Mouse (Mus musculus): ENCODE data around the gene Gstz1. TPM values are rescaled to one million over a fixed set of nuclear protein-coding genes. Genes with fewer than 3 reads are reported as not detected.
"Not testable (repeated sequence)": the region's sequence is repeated elsewhere in the genome, so short reads cannot be mapped to it uniquely, and the experiment has no call there.

Gene Gstz1
- total RNA-seq, 2 experiments from 2014 or later: 48.2 to 51.6 TPM

DNA sequence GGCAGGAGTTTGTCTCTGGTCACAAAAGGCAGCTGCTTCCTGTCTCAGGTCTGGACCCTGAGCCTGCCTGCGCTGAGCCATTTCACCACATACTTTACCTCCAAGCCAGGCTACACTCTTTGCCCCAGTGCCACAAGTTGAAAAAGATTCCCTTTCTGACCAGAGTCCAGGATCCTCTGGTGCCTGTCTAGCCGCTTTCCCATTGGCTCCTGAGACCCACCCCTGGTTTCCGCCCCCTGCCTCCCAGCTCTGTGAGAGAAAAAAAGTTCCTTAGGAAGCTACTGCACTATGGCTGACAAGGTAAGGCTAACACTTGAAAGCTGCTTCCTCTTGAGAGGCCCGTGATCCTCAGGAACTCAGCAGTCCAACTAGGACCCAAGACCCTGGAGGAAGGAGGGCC is 10.4 kb downstream of the Gstz1 start:
- DNase-seq (ENCODE audit: low spot score in 2 of 2): no peak

DNA sequence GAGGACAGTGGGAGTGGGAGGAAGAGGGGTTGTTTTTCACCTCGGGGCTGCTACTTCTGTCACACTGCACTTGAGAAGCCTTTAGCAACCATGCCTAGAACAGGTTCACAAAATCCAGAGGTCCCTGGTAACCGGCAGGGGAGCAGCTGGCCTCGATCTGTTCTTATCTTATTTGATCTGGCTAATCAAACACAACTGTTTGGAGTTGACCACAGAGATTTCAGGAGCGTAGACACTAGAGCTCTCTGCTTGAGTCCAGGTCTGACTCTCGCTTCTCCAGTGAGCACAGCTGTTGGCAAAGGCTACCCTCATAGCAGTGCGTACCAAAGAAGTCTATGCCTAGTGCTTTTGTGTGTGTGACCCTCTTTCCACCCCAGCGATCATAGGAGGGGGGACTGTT is 11.1 kb downstream of the Gstz1 start:
- no peak for DNase-seq (ENCODE audit: low spot score in 2 of 2)

DNA sequence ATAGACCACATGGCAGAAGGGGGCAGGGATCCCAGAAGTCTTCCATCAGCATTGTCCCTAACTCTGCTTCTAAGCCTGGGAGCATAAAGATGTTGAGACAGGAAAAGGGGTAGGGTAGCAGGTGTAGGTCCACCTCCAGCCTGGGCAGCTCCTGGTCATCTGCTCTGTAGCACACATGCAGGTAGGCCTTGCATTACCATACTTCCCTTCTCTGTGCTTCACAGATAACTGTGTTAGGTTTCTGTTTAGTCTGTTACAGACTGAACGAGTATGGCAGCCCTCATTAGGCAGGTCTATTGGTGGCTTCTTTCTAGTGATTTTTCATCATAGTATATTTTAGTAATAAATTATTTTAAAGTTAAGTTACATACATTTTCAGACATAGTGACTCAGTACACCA is 13.3 kb downstream of the Gstz1 start:
- DNase-seq (ENCODE audit: low spot score in 2 of 2): no peak

DNA sequence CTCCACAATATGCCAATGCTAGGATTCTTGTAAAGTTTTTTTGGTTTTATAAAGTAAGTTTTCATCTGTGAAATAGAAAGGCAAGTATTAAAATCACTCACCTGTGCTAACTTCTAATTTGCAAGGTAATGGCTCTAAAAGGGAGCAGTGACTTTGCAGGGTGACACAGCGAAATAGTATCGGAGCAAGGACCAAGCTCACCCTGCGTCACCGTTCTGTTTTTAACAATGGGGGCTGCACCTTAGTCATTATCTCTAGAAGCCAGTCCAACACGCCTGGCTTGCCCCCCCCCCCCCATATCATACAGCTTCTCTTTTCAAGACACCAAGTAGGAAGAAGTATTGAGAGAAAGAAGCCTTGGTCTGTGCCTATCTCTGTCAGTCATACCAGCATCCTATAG is 13.8 kb downstream of the Gstz1 start:
- DNase-seq (ENCODE audit: low spot score in 2 of 2): no peak

DNA sequence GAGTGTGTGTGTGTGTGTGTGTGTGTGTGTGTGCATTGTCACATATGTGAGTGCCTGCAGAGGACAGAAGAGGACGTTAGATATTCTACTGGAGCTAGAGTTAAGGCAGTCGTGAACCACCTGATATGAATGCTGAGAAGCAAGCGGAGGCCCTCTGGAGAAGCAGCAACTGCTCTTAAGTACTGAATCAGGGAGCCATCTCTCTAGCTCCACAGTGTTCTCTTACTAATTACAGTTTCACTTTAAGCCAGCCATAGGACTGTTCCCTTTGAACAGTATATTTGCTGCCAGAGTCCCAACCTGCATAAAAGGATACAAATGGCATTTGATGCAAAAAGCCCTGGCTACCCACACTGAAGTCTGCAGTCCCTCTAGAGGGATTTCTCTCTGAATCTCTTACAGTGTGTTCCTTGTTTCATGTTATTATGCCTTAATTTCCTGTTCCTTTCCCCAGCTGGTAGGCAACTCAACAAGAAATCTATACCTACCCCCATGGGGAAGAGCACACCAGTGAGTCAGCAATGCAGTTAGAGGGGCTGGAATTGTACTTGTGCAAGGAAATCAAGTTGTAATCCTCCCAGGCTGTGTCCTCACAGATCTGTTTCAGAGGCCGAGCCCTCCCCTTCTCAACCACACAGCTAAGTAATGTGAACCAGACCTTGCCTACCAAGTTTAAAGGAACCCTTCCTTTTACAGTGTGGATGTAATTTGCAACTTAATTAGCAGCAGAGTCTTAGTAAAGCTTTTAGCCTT is 28.4 kb downstream of the Gstz1 start:
- DNase-seq (ENCODE audit: low spot score in 2 of 2): no peak

DNA sequence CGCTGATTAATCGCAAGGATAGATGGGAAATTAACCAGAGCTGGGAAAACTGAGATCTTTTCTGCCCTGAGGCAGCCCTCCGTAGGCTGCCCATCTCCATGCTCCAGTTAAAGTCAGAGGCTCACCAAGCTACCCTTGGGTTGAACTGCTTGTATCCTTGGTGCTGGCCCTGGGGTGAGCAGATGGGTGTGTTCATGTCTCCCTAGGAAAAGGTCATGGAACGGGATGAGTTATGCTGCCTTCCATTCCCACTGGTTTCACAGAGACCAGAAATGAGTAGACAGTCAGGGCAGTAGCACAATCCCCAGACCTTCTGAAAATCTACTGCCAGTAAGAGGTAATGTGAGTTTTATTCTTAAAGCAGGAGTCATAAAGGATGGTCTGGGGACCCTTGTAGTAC is 30.7 kb downstream of the Gstz1 start:
- DNase-seq (ENCODE audit: low spot score in 2 of 2): no peak

DNA sequence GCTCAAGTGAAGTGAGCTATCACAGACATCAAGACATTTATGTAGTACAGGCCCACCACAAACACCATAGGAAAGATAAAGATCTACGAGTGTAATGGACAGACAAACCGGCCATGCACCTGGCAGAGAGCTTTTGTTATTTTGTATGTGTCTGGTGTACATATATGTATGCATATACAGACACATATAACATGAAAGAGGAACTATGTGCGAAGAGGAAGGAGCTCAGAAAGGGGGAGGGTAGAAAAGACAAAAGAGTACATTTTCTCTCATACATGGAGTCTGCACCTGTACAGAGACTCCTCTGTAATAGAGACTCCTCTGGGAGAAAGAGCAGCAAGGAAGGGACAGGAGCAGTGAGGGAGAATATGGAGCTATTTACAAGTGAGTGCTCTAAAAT is 46.0 kb downstream of the Gstz1 start:
- DNase-seq (ENCODE audit: low spot score in 2 of 2): no peak

DNA sequence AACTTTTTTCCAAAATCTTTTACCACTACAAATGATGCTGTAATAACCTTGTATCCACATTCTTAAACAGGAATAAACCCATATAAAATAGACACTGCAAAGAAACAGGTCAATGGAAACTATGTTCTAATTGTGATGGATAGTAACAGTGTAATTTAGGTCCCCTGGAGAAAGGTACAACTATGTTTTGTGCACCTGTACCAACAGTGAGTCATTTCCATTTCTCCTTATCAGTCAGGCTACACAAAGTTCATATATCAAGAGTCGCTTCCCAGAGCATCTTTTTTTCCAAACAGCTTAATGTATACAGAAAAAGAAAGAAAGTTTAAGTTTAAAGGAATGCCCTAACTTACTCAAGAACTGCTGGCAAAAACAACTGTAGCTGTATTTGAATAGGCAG is 48.1 kb downstream of the Gstz1 start:
- DNase-seq (ENCODE audit: low spot score in 2 of 2): no peak

DNA sequence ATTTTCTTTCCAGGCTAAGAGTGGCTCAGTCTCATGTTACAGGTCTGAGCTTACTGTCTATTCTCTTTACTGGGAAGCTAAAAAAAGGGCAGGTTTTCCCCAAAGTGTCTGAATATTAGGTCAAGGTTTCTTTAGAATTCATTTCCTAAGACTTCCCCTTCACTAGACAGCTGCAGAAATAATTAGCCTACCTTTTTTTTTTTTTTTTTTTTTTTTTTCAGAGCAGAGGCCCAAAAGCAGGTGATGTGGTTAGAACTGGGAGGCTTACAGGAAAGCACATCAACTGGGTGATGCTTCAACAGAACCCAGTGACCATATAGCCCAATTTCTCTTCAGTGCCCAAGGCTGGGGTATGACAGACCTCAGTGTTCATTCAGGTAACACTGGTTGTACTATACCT is 49.3 kb downstream of the Gstz1 start:
- DNase-seq (ENCODE audit: low spot score in 2 of 2): no peak

DNA sequence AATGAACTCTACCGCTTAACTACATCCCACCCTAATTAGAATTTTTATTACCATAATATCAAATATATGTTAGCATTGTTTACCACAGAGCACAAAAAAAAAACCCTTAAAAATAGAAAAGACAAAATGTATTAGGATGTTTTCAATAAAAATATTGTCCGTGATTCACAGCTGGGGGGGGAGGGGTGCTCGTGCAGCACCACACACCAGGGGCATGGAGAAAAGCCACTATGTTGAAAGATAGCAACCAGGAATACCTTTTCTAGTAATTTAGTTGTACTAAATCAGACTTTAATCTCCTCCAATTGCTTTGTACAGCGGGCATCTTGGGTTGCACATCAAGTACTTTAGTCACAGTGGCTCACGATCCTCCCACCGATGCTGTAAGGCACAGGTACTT is 51.8 kb downstream of the Gstz1 start:
- DNase-seq (ENCODE audit: low spot score in 2 of 2): no peak

DNA sequence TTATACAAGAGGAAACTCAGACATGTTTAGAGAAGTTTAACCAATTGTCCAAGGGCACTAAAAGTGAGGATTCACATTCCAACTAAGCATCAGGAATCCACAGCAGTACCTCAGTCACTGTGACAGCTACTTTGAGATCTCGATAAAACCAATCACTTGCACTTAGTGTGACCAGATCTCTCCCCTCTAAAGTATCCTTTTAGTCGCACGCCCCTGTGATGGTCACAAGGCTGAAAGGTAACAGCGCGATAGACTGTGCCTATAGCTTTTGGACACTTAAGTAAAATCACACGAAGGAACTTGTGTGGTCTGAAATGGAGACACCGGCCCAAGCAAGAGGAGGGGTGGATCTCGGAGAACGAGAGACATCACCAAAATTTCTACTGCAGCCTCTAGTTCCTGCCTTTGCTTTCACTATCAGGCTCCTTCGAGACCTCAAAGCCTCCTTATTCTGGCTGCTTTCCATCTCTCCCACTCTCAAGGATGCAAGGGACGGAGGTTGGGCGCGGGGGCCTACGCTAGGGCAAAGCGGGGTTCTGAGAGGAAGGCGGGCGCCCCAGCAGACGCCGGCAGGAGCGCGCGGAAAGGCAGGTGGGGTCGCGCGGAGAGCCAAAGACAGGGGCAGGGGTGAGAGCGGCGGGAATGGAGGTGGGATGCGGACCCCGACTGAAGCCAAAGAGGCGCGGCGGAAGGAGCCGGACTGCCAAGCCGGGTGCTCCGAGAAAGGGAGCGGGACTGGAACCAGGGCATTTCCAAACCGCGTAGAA is 52.4 kb downstream of the Gstz1 start, which contains the start of gene Samd15:
Samd15 (plus strand) TSS at position 518 of the 767 bp plus-strand sequence.
- peak; percentile 41 to 42 for DNase-seq (ENCODE audit: low spot score in 2 of 2)

DNA sequence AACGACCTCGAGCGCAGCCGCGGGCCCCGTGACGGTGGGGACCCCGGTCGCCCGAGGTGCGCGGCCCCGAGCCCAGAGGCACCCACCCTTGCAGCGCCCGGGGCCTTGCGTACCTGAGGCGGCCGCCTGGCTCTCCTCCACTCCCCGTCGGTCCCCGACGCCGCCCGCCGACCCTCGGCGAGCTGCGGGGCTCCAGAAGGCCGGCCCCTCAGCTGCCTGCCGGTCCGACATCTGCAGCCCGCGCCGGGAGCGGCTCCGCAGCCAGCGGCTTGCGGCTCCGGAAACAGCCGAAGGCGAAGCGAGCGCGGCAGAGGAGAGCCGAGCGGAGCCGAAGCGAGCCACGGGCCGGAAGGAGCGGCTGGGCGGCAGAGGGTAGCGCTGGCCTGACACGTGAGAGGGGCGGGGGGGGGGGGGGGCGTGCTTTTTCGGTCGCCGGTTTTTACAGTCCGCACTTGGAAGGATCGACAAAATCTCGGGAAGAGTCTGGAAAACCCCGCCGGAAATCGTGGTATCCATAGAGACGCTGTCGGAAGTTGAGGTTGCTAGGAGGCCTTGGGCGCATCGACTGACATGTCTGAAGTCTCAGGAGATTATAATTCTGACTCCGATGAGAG is 53.1 kb downstream of the Gstz1 start, which contains the start of gene Tmed8:
Tmed8 (minus strand) TSS at position 482 of the 614 bp plus-strand sequence.
- DNase-seq (ENCODE audit: low spot score in 2 of 2): peak; percentile 73 to 84

DNA sequence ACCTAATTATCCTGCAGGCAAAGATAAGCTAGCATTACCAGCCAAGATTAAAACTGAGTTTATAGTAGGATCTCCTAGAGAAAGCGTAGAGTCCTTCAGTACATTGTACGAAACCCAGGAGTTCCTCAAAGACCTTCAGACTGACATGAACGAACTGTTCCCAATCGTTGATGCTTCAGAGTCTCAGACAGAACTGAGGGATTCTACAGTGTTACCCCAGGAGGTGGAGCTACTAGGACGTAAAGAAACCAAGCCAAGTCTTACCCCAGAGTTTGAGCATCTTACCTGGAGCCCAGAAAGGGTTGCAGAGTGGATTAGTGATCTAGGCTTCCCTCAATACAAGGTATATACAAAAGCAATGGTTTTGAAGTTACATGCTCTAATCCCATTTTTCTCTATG is 54.7 kb downstream of the Gstz1 start:
- DNase-seq (ENCODE audit: low spot score in 2 of 2): no peak

DNA sequence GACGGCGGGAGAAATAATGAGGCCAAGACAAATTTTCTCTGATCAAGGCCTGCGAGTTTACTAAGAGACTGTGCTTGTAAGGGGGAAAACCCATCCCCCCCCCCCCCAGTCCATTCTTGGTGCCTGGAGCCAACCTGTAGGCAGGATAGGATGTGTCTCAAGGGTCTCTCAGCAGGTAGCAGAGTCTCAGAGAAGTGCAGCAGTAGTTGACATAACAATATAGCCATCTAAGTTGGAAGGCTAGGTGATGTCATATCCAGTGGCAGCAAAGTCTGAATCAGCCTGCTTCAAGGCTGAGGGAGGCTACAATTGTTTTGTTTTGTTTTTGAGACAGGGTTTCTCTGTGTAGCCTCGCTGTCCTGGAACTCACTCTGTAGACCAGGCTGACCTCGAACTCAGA is 58.8 kb downstream of the Gstz1 start:
- not testable (repeated sequence) for DNase-seq (ENCODE audit: low spot score in 2 of 2)

DNA sequence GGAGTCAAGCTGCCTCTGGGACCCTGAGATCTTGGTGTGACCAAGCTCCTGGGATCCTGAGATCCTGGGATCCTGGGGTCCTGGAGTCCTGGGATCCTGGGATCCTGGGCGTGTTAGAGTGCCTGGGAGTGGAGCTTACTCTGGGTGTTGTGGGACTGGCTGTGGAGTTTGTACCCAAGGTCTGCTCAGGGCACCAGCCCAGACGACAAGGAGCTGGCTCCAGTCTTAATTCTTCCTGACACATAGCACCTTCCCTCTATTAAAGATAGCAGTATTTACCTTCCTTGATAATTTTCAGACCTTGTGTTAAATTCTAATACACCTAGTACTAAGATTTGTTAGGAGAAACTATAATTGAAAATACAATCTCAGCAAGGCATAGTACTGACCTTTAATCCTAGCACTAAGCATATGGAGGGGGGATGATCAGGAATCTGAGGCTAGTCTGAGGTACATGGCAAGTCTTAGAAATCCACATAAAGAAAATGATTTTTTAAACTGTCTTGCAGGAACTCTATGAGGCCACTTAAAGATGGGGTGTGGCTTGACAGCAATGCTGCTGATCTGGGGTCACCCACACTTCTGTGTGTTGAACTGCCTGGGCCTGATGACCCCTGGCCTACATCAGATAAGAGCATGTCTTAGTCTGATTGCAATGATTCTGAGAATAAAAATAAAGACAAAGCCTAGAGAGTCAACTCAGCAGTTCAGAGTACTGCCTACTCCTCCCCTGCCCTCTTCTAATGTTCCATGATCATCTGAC is 66.1 kb downstream of the Gstz1 start:
- DNase-seq (ENCODE audit: low spot score in 2 of 2): no peak

Other genes with a start within 250 kb of the Gstz1 start
- gene Cipc, start 200.1 kb upstream of the Gstz1 start, total RNA-seq (2021): 10 to 100 TPM; 84.0 to 86.8 TPM
- 10 to 100 TPM; 53.8 to 58.4 TPM for gene Zdhhc22, start 156.7 kb upstream of the Gstz1 start, total RNA-seq (2021)
- gene Tmem63c, start 125.8 kb upstream of the Gstz1 start, total RNA-seq (2021): 10 to 100 TPM; 37.7 to 41.2 TPM
- gene Ngb, start 44.6 kb upstream of the Gstz1 start, total RNA-seq (2021): 10 to 100 TPM in 1 of 2 experiments, 1 to 10 TPM in 1; 6.2 to 11.6 TPM
- 10 to 100 TPM; 16.0 to 18.7 TPM for gene Pomt2, start 803 bp downstream of the Gstz1 start, total RNA-seq (2021)
- gene Samd15, start 52.6 kb downstream of the Gstz1 start, total RNA-seq (2021): 1 to 10 TPM; 4.9 to 5.1 TPM
- gene Tmed8, start 53.3 kb downstream of the Gstz1 start, total RNA-seq (2021): 10 to 100 TPM; 29.7 to 30.7 TPM
- gene Noxred1, start 91.6 kb downstream of the Gstz1 start, total RNA-seq (2021): 1 to 10 TPM; 1.8 to 2.3 TPM
- gene Vipas39, start 119.1 kb downstream of the Gstz1 start, total RNA-seq (2021): 10 to 100 TPM; 50.9 to 54.3 TPM
- gene Ahsa1, start 119.3 kb downstream of the Gstz1 start, total RNA-seq (2021): 100 to 1,000 TPM; 176 to 181 TPM
- gene Ism2, start 152.5 kb downstream of the Gstz1 start, total RNA-seq (2021): under 1 TPM; 0.30 to 0.33 TPM
- 10 to 100 TPM; 31.7 to 33.3 TPM for gene Sptlc2, start 241.2 kb downstream of the Gstz1 start, total RNA-seq (2021)

Data from left cerebral cortex, adult 18-20 months (tissue).